Mouse (Mus musculus) kidney, postnatal 25 days (tissue): ENCODE results near the gene Lrp5.

ENCODE experiments used
- DNase-seq, 2 experiments: peaks; one replicate each; pipeline ENCODE4 v3.0.0; 2021; ENCODE audit warnings: mixed read lengths in 2 of 2

The Lrp5 gene

DNA sequence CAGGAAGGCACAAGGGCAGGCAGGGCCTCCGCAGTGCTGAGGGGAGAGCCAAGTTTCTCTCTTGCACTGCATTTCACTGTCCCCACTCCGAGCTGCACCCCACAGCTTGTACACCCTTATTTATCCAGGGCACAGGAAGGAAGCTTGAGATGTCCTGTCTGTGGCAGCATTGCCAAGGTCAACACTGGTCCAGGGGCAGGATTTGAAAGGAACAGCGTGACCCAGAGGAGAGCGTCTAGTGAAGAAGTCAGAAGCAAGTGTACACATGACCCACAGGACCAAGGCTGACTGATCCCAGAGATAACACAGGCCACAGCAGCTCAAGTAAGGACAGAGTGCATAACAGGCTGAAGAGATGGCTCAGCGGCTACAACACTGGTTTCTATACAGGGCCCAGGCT is 32.3 kb downstream of the Lrp5 start:
- DNase-seq = peak; percentile 43 to 78

- DNase-seq = no peak
These were observed 32.9 kb downstream of the Lrp5 start for GRCm38 (mm10) chr19:3653508-3653907.

GRCm38 (mm10) chr19:3651989-3652388 is 34.4 kb downstream of the Lrp5 start:
- DNase-seq = peak in 1 of 2 experiments; percentile 49

GRCm38 (mm10) chr19:3651220-3651619 is 35.1 kb downstream of the Lrp5 start:
- no peak for DNase-seq

- peak in 1 of 2 experiments; percentile 61 for DNase-seq
These were observed 35.9 kb downstream of the Lrp5 start for GRCm38 (mm10) chr19:3650448-3650847.

- DNase-seq = no peak
These were observed 37.4 kb downstream of the Lrp5 start for GRCm38 (mm10) chr19:3648830-3649450.

DNA sequence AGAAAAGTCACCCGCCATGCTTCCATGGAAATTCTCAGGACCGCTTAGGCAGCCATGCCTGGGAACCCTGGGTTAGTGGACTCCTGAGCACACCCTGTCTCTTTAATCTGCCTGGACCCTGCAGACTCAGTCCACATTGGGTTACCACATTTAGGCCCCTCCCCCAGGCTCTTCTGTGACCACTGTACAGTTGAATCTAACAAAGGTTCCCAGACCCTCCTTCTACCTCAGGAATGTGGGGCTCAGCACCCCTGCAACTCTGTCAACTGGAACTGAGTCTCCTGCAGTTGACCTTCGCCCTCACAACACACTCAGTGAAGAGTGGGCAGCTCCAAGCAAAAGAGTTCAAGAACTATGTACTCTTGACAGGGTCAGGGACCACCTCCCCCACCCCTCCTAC is 38.4 kb downstream of the Lrp5 start:
- peak; percentile 47 to 72 for DNase-seq

DNA sequence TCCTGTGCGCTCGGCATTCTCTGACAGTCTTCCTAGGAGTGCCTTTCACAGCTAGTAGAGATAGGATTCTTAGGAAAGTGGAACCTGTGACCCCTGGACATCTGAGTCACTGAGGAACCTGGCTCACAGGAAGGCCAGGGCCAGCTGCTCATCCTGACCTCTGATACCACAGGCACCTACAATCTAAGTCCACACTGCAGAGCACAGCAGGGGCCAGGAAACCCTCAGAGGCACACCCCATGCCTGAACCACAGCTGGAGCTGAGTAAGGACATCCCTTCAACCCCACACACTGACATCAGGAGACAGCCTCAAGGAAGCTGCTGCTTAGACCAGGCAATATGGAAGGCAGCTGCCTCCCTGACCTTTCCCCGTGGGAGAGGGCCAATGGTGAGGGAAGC is 40.6 kb downstream of the Lrp5 start:
- DNase-seq = peak; percentile 46 to 83

DNA sequence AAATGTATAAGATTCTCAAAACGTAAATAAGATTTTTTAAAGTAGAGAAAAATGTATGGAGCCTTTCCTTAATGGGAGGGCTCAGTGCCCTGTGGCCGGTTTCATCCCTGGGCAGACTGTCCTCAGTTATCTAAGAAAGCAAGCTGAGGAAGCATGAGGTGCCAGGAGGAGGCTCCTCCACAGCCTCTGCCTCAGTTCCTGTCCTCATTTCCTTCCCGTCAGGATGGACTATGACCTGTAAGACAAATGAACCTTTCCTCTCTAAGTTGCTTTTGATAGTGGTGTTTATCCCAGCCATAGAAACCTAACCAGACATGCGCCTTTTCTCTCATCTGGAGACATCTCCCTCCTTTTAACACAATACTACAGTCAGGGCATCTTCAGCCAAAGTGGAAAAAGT is 41.0 kb downstream of the Lrp5 start:
- peak in 1 of 2 experiments; percentile 67 for DNase-seq

DNA sequence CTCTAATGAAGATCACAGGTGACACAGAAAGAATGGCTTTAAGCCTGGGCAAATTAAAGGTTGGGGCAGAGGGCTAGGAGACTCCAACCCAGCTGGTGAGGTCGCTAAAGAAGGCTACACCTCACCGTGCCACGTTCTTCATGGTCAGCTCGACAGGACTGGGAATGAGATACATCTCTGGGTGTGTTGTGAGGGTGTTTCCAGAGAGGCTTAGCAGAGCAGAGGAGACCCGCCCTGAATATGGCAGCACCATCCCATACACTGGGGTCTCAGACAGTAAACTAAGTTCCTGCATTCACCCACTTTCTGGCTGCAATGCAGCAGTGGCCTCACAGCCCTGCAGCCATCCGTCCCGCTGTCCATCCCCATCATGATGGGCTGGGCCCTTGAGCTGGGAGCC is 46.8 kb downstream of the Lrp5 start:
- DNase-seq = no peak

DNA sequence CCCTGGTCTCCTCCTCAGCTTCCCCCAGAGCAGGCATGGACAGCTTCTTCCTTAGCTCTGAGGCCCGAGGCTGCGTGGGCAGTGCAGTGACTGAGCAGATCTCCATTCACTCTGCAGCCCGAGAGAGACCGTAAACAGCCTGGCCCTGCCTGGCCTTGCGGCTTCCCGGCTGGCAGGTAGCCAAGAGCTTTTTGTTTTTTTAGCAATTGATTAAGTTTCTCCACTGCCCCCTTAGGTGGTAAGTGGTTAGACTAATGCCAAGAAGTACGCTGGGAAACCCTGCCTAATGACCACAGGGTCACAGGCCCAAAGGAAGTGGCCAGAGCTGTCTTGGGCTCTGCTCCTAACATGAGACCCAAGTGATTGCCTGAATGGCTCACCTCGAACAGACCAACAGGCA is 47.7 kb downstream of the Lrp5 start:
- DNase-seq = peak; percentile 78 to 84

DNA sequence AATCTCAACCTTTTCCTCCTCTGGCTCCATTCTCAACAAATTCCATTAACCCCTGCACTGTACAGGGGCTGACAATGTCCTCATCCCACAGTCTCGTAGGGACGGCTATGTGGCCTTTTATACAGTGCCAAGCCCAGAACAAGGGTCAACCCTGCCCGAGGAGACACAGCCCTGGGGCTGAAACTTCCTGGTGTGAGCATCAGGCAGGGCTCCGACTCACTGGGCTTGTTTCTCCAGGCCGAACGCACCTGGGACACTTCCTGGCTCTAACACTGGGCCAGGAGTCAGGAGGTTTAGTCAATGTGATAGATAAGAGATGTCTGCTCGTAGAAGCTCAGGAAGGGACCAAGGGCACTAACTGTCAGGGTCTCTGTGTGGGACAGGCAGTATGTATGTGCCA is 54.3 kb downstream of the Lrp5 start:
- no peak for DNase-seq

- DNase-seq = no peak
These were observed 54.9 kb downstream of the Lrp5 start for GRCm38 (mm10) chr19:3631431-3631830.

DNA sequence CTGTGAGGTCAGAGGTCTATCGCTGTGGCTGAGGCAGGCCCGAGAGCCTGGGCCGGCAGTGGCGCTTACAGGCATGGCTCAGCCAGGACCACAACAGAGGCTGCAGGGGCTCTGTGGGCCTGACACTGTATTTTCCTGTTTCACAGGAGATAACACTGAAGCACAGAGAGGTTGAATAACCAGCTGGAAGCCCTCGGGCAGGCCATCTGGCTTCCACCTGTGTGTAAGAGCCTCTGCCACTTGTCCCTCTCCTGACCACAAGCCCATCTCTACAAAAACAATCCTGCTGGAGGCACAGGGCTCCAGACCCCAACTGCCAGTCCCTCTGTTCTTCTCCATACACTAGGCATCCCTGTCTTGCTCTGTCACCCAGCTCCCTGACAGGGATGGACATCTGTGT is 55.9 kb downstream of the Lrp5 start:
- no peak for DNase-seq

GRCm38 (mm10) chr19:3630027-3630426 is 56.3 kb downstream of the Lrp5 start:
- DNase-seq = no peak

DNA sequence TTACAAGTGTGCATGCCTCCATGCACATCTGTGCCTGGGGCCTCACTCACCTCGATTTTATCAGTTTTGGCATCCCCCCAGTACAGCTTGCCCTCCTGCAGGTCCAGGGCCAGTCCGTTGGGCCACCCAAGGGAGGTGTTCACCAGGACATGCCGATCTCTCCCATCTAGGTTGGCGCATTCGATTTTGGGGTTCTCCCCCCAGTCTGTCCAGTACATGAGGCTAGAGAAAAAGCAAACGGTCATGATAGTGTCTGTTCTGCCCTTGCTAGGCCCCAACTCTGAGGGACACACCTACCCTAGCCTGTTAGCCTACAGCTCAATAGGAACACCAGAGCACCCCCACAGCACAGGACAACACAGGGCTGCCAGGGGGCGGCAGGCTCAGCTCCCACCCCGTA is 58.1 kb downstream of the Lrp5 start:
- DNase-seq = no peak

DNA sequence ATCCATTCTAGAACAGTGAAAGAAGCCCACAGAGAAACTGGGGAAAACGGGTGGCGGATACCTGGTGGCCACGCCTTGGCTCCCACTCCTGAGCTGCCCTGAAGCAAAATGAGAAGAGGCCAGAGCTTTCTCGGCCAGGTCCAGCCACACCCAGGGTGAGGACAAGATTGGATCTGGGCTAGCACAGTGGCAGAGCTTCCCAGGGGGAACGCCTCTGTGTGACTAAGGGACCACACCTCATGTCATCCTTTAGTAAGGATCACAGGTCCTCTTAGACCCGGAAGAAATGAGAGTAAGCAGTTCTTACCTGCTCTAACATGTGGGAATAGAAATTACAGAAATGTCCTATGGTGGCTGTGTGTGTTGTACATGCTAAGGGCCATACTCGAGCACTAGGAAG is 61.3 kb downstream of the Lrp5 start:
- DNase-seq = no peak

DNA sequence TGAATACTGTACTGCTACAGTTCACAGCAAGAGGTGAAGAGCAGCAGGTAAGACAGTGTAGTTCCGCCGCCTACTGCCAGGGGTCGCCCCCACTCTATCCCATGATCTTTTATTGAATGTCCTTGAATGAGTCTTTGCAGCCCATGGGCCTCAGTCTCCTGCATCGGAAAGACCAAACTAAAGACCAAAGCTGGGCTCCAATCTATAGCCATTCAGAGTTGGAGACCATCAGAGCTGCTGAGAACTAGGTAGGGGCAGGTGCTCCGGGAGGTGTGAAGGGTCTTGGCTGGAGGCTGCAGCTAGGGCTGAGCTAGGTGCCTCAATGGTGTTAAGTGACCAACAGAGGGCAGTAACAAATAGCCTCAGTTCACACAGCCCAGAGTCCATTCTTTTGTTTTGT is 62.5 kb downstream of the Lrp5 start:
- DNase-seq = peak; percentile 72 to 80

DNA sequence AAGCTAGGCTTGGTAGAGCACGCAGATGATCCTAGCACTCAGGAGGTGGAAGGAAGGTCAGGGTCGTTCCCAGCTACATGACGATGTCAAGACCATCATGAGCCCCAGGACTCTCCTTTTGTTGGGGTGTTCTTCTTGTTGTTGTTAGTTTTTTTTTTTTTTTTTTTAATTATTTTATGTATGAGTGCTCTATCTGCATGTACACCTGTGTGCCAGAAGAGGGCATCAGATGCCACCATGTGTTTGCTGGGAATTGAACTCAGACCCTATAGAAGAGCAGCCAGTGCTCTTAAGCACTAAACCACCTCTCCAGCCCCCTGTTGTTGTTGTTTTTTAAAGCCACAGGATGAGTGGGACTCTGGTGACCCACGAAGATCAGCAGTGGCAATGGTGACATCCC is 63.1 kb downstream of the Lrp5 start:
- no peak for DNase-seq

DNA sequence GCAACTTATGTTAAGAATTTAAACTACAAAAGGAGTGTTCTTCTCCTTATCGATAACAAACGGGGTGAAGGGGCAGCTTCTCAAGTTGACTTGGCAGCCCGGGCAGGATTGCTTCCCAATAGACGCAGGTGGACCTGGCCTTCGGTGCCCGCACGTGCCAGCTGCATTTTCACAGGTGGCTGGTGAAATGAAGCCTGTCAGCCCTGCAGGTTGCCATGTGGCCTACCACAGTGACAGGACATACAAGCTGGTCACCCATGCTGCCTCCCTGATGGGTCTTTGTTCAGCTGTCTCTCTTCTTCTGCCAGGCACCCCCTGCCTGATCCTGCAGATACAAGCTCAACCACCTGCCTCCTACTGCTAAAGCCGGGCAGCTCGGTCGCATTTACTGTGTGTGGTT is 65.5 kb downstream of the Lrp5 start:
- no peak for DNase-seq

DNA sequence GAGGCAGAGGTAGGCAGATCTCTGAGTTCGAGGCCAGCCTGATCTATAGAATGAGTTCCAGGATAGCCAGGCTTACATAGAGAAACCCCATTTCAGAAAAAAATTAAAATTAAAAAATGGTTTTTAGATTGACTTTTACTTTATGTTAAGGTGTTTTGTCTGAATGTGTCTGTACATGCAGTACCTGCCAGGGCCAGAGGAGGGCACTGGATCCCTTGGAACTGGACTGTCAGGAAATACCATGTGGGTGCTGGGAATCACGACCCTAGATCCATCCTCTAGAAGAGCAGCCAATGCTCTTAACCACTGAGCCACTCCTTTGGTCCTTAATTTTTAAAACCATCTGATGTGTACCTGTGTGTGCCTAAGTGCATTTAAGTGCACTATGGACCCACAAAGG is 67.0 kb downstream of the Lrp5 start:
- peak in 1 of 2 experiments; percentile 31 for DNase-seq

GRCm38 (mm10) chr19:3613991-3614390 is 72.4 kb downstream of the Lrp5 start:
- DNase-seq = no peak

GRCm38 (mm10) chr19:3612534-3613273 is 73.7 kb downstream of the Lrp5 start:
- no peak for DNase-seq

- DNase-seq = no peak
These were observed 74.6 kb downstream of the Lrp5 start for GRCm38 (mm10) chr19:3611730-3612129.

GRCm38 (mm10) chr19:3610886-3611285 is 75.5 kb downstream of the Lrp5 start:
- DNase-seq = peak; percentile 59 to 62
